Mouse (Mus musculus) myocyte (in vitro differentiated cells): ENCODE measurements at regions not wholly inside any gene's neighbourhood (a gene's known extent, or its start where the extent isn't known, plus 50 kb on each side); places are given as distances from the start of the nearest gene placed in this dataset.

Source experiments
- CEBPB ChIP-seq: IDR thresholded peaks from 2 replicates; pipeline ENCODE4 v1.6.1; 2011; ENCODE audit warnings: mild to moderate bottlenecking, moderate library complexity; ENCODE audit not compliant: poor library complexity, insufficient read depth, severe bottlenecking
- E2F4 ChIP-seq: IDR thresholded peaks from one replicate; pipeline ENCODE4 v1.6.1; 2011; ENCODE audit warnings: mild to moderate bottlenecking, control low read depth, moderate library complexity; ENCODE audit not compliant: insufficient read depth
- MAX ChIP-seq: IDR thresholded peaks from one replicate; pipeline ENCODE4 v1.6.1; 2011; ENCODE audit warnings: low read depth, mild to moderate bottlenecking, control low read depth
- MYOD1 ChIP-seq, 3 experiments: IDR thresholded peaks; one replicate each; pipeline ENCODE4 v1.6.1; 2011; ENCODE audit warnings: control low read depth in 2 of 3, low read depth in 2 of 3, mild to moderate bottlenecking in 2 of 3, moderate library complexity in 1 of 3; ENCODE audit not compliant: insufficient read length in 2 of 3, control insufficient read depth in 1 of 3
- MYOG ChIP-seq, 3 experiments: IDR thresholded peaks; one replicate each; pipeline ENCODE4 v1.6.1; 2011; ENCODE audit warnings: control low read depth in 2 of 3, low read depth in 2 of 3, mild to moderate bottlenecking in 2 of 3; ENCODE audit not compliant: insufficient read length in 2 of 3, control insufficient read depth in 1 of 3, insufficient read depth in 1 of 3
- POLR2A ChIP-seq: IDR thresholded peaks from one replicate; pipeline ENCODE4 v1.6.1; 2011; ENCODE audit warnings: low read depth, mild to moderate bottlenecking, control low read depth, moderate library complexity; ENCODE audit not compliant: insufficient read length
- POLR2AphosphoS2 ChIP-seq: IDR thresholded peaks from one replicate; pipeline ENCODE4 v1.6.1; 2011; ENCODE audit warnings: low read depth, control low read depth; ENCODE audit not compliant: insufficient read length
- REST ChIP-seq: IDR thresholded peaks from one replicate; pipeline ENCODE4 v1.6.1; 2011; ENCODE audit warnings: mild to moderate bottlenecking, control low read depth, moderate library complexity; ENCODE audit not compliant: insufficient read depth, insufficient read length
- SRF ChIP-seq: IDR thresholded peaks from one replicate; pipeline ENCODE4 v1.6.1; 2011; ENCODE audit warnings: low read depth; ENCODE audit not compliant: control insufficient read depth, insufficient read length
- TCF12 ChIP-seq: IDR thresholded peaks from one replicate; pipeline ENCODE4 v1.6.1; 2011; ENCODE audit warnings: mild to moderate bottlenecking, control low read depth; ENCODE audit not compliant: poor library complexity, insufficient read depth, severe bottlenecking
- TCF3 ChIP-seq: IDR thresholded peaks from one replicate; pipeline ENCODE4 v1.6.1; 2011; ENCODE audit warnings: low read depth, control low read depth; ENCODE audit not compliant: insufficient read length
- USF1 ChIP-seq: IDR thresholded peaks from one replicate; pipeline ENCODE4 v1.6.1; 2011; ENCODE audit warnings: low read depth, mild to moderate bottlenecking, control low read depth, moderate library complexity

DNA sequence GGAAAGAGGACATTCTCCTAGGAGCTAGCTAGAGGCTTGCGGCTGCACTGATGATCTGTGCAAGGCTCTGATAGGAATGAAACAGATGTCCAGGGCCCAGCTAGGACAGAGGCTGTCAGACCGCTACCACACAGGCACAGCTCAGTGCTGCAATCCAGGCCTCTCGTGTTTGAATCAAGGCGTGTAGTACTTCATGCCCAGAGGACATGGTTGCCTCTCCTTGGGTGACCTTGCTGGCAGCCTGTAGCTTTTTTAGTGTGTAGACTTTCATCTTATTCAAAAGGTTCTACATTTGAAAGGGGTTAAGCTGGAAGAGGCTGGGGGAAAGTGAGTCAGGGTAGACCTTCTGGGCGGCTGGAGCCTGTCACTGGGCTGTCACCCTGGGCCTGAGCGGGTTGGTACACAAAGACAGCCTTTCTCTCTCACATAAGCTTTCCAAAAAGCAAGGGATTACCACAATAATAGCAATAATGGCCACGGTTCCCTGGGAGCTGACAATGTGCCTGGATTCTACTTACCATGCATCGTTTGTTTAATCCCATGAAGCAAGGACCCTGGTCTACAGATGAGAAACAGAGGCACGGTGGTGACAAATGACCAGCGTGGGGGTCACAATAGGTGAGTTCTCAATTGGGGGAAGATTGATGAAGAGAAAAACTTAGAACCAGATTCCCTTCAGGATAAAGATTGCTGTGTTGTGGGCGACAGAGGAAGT lies 160.9 kb upstream of the Egln3 start:
- TF ChIP-seq POLR2A (no peak), TCF12 (no peak), MYOD1 (IDR thresholded peaks at IDR 0.05; ENCODE audit: control insufficient read depth in 1 of 3, insufficient read length in 2 of 3, low read depth in 2 of 3) (no peak), TCF3 (no peak), MAX (no peak), MYOG (IDR thresholded peaks at IDR 0.05; ENCODE audit: control insufficient read depth in 1 of 3, insufficient read depth in 1 of 3, insufficient read length in 2 of 3, low read depth in 2 of 3) (no peak), CEBPB (no peak), USF1 (no peak), E2F4 (no peak), POLR2AphosphoS2 (no peak), SRF (no peak), REST (no peak)
